Mouse (Mus musculus): ENCODE measurements around the gene Glg1.

Gene Glg1

GRCm38 (mm10) chr8:111144901-111145459, 114.0 kb downstream of the Glg1 start:
- DNase-seq (ENCODE audit: low spot score in 2 of 2), result peak in 1 of 2 experiments; percentile 7

- no peak for DNase-seq (ENCODE audit: low spot score in 2 of 2)
Measured at GRCm38 (mm10) chr8:111142521-111142920, 116.5 kb downstream of the Glg1 start.

GRCm38 (mm10) chr8:111130756-111131155, 128.3 kb downstream of the Glg1 start:
- DNase-seq (ENCODE audit: low spot score in 2 of 2), result peak in 1 of 2 experiments; percentile 6

GRCm38 (mm10) chr8:111119481-111119880, 139.5 kb downstream of the Glg1 start:
- no peak for DNase-seq (ENCODE audit: low spot score in 2 of 2)

GRCm38 (mm10) chr8:111114891-111115290, 144.1 kb downstream of the Glg1 start:
- no peak for DNase-seq (ENCODE audit: low spot score in 2 of 2)

Data from urinary bladder, postnatal 36 days (tissue).